Mouse (Mus musculus) cerebellum, adult 11-12 months (tissue): ENCODE results near the gene Tnc.
"Not testable (repeated sequence)": the region's sequence is repeated elsewhere in the genome, so short reads cannot be mapped to it uniquely, and the experiment has no call there.

Source experiments
- DNase-seq: peaks from one replicate; pipeline ENCODE4 v3.0.0; 2022

Tnc gene

DNA sequence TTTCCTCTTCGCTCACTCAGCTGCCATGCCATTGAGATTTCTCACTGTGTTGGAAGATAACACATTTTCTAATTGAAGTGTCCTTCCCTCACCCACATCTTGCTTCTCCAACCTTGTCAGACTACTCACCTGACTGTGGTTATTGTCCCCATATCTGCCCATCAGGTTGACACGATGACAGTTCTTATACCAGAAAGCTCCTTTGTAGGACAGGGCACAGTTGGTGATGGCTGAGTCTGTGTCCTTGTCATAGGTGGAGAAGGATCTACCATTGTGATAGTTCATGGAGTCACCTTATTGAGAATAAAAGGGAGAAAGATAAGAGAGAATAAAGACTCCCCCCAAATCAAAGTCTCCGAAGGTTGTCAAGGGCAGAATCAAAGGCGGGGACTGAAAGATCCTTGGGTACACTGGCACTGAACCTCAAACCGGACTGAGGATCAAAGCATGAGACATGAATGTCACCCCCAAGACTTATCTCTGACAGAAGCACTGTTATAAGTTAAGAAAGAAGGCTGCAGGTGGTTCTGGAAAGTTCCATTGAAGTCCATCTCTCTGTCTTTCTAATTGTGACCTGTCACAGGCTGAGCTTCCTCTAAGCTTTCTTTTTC is 84.9 kb downstream of the Tnc start:
- DNase-seq: no peak

GRCm38 (mm10) chr4:63958601-63959000 is 88.2 kb downstream of the Tnc start:
- no peak for DNase-seq

GRCm38 (mm10) chr4:63950054-63950453 is 96.8 kb downstream of the Tnc start:
- DNase-seq: no peak

DNA sequence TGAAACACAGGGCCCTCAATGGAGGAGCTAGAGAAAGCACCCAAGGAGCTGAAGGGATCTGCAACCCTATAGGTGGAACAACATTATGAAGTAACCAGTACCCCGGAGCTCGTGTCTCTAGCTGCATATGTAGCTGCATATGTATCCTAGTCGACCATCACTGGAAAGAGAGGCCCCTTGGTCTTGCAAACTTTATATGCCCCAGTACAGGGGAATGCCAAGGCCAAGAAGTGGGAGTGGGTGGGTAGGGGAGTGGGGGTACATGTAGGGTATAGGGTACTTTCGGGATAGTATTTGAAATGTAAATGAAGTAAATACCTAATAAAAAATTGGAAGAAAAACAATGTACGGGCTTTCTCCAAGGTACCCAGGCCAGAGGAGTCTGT is 98.1 kb downstream of the Tnc start:
- DNase-seq: not testable (repeated sequence)

- peak; percentile 46 for DNase-seq
Observed at GRCm38 (mm10) chr4:63948066-63948687, 98.6 kb downstream of the Tnc start.

DNA sequence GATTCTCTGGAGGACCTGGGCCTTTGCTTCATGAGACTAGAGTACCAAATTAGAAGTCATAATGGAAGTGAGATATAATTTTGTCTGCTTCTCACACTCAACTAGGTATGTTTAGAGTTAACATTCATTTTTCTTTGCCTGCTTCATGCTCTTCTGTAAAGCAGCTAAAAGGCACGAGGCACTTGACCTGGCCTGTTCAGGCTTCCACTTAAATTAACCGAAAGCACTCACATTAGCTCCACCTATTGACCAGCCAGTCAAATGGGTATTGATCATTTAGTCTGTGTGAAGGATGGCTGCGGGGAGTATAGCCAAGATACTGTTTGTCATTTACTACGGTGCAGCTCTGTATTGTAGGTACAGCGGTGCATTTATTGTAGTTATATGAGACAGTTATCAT is 103.0 kb downstream of the Tnc start:
- DNase-seq: no peak

DNA sequence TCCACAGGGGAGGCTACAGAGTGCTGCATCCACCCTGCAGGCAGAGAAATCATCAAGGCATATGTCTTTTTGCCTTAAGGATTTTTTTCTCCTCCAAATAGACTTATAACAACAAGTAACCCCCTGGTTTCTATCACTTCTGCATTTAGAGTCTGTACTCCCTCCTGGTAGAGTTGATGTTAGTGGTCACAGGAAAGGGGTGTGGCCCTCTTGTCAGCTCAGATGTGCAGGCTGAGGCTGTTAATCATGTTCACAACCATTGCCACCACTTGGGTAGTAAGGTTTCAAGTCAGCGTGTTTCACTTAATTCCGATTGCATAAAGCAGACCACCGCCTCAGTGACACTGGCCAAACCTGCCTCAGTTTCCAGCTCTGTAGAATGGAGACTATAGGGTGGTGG is 103.9 kb downstream of the Tnc start:
- DNase-seq: no peak

- DNase-seq: no peak
Observed at GRCm38 (mm10) chr4:63941420-63941819, 105.4 kb downstream of the Tnc start.

DNA sequence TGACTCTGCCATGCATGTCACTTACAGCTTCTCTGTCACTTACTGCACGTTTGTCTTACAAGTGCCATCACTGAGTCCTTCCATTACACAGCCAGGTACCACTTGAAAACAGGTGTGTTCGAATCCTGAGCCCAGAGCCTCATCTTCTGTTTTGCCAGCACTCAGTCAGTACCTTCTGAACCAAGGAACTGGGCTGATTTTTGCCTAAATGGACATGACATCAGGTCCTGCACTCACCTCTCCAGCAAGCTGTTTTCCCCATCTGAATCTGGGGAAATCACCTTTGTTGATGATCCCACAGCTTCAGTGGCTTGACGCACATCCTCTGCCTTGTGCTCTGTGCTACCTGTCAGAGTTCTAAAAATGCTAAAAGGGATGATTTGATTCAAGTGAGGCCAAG is 107.4 kb downstream of the Tnc start:
- no peak for DNase-seq

GRCm38 (mm10) chr4:63935960-63936359 is 110.9 kb downstream of the Tnc start:
- no peak for DNase-seq

- no peak for DNase-seq
Observed at GRCm38 (mm10) chr4:63935314-63935713, 111.5 kb downstream of the Tnc start.

GRCm38 (mm10) chr4:63930863-63931262 is 116.0 kb downstream of the Tnc start:
- DNase-seq: no peak

DNA sequence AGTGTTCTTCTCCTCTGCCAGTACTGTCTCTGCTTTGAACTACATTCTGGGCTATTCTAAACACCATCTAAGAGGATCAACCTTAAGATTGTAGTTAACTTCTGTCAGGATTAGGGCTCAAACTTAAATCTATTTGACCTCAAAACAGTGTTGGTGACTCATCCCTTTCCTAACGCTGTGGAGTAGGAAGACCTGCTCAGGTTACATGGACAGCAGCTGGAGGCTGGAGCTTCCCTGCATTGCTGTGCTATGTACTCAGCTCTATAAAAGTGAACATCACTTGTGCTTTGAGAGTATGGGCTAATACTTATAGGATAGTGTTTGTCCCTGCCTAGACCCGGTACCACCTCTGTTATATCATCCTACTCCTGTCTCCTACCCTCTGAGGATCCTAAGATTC is 117.3 kb downstream of the Tnc start:
- no peak for DNase-seq

- no peak for DNase-seq
Observed at GRCm38 (mm10) chr4:63928192-63928591, 118.6 kb downstream of the Tnc start.

DNA sequence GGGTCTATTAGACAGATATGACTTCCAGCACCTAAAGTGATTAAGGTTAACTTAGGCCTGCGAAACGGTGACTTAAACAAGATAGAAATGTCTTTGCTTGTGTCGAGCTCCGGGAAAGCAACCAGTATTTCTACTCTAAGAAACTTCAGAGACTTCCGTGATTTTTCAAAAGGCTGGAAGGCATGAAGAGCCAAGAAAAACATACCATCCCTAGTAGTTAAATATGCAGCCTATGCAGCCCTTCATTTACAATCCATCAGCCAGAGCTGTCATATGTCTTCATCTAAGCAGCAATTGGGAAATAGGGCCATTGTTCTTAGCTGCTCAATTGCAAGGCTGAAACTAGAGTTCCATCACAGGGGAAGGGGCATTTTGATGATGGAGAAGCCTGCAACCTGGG is 129.6 kb downstream of the Tnc start:
- DNase-seq: no peak

DNA sequence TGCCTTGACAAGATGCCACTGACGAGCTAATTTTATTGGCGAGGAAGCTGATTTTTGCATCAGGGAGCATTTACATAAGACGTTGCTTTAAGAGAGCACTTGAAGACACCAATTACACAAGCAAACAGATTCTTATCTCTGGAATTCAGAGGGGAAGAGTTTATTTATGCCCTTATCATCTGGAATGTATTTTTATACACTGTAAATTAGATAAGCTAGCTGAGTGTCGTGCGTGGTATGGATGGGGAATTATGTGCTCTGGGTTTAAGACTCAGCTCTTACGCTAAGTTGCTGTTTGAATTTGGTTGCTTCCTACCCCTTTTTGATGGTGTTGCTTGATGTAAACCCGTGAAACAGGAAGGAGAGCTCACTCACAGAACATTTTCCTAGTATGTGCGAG is 130.1 kb downstream of the Tnc start:
- no peak for DNase-seq

- no peak for DNase-seq
Observed at GRCm38 (mm10) chr4:63916288-63916687, 130.5 kb downstream of the Tnc start.
